Mouse (Mus musculus) erythroblast, embryonic 14.5 days (primary cell): ENCODE data around the gene Kcne1. TPM values are rescaled to one million over a fixed set of nuclear protein-coding genes. Genes with fewer than 3 reads are reported as not detected.

Source experiments
- H3K27me3 ChIP-seq: 2 replicates; pipeline ENCODE4 v1.6.1; 2012; ENCODE audit warnings: inconsistent platforms; ENCODE audit not compliant: control insufficient read depth
- H3K36me3 ChIP-seq: 2 replicates; pipeline ENCODE4 v1.6.1; 2012; ENCODE audit warnings: mild to moderate bottlenecking, inconsistent platforms; ENCODE audit not compliant: control insufficient read depth
- H3K4me1 ChIP-seq: 2 replicates; pipeline ENCODE4 v1.6.1; 2012; ENCODE audit warnings: inconsistent platforms; ENCODE audit not compliant: control insufficient read depth
- H3K4me3 ChIP-seq: replicated peaks from 2 replicates; pipeline ENCODE3; 2012; ENCODE audit warnings: moderate library complexity, mild to moderate bottlenecking, inconsistent platforms
- H3K9me3 ChIP-seq: 2 replicates; pipeline ENCODE4 v1.6.1; 2012; ENCODE audit warnings: low read length, inconsistent platforms, mixed read lengths; ENCODE audit not compliant: control insufficient read depth
- GATA1 ChIP-seq: IDR thresholded peaks from 2 replicates; pipeline ENCODE4 v1.6.1; 2012; ENCODE audit warnings: low read length, inconsistent platforms, mixed read lengths
- TAL1 ChIP-seq: IDR thresholded peaks from 3 replicates; pipeline ENCODE4 v1.6.1; 2012; ENCODE audit warnings: low read length, inconsistent platforms, mixed read lengths
- polyA plus RNA-seq: library from polyadenylated mRNA; stranded (reverse); fragments of >175 nt; gene quantifications from 2 replicates; pipeline ENCODE4 v1.2.3, GENCODE M21; 2012

Gene Kcne1
- polyA plus RNA-seq, 1 experiment = not detected

DNA sequence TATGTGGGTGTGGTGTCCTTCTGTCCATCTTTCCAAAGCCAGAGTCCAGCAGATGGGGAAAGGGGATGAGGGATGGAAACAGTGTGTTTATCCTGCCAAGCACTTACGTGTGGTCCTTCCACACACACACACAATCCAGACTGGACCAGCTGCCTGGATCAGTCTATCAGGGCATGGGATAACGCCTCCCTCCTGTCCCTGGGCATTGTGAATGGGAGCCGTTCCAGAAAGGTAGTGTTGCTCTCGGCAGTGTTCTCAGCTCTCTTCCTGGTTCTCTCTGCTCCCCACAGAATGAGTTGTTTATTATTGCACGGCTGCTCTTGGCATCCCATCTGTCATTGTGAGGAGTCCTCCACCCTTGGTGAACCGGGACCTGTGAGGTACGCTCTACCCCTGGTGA, 1.4 kb upstream of the Kcne1 start:
- no peaks in the 10 kb centered on the region for H3K9me3 ChIP-seq
- H3K4me3 ChIP-seq = no peak overlapping the region
- H3K36me3 ChIP-seq = no peaks in the 10 kb centered on the region
- H3K4me1 ChIP-seq = peaks cover 3% of the 10 kb centered on the region
- no peak for TF ChIP-seq GATA1
- TF ChIP-seq TAL1 = no peak
- peaks cover 15% of the 10 kb centered on the region for H3K27me3 ChIP-seq

- Histone ChIP-seq H3K27me3 (peaks cover 14% of the 10 kb centered on the region), H3K4me1 (peaks cover 6% of the 10 kb centered on the region), H3K4me3 (no peak overlapping the region), H3K36me3 (no peaks in the 10 kb centered on the region), H3K9me3 (no peaks in the 10 kb centered on the region)
- no peak for TF ChIP-seq GATA1
Observed at GRCm38 (mm10) chr16:92358734-92359133, 534 bp downstream of the Kcne1 start.

DNA sequence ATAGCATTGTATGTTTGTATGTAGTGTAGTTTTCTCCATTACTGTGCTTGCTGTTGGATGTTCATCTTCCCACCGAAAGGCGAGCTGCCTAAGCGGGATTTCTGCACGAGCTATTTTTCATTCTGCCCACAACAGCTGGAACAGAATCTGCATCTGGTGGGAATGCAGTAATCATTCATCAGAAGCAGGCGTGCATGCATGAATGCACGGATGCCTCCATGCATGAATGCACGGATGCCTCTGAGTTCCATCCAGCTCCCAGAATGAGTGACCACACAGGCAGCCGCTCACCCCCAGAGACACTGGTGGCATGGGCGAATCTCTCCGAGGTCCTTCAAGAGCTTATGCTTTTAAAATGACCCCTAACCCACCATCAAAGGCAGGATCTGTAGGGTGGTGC, 1.7 kb downstream of the Kcne1 start:
- no peak overlapping the region for H3K4me3 ChIP-seq
- H3K27me3 ChIP-seq = peaks cover 14% of the 10 kb centered on the region
- H3K9me3 ChIP-seq = no peaks in the 10 kb centered on the region
- H3K4me1 ChIP-seq = peaks cover 6% of the 10 kb centered on the region
- no peaks in the 10 kb centered on the region for H3K36me3 ChIP-seq
- TF ChIP-seq TAL1 = no peak
- TF ChIP-seq GATA1 = no peak

DNA sequence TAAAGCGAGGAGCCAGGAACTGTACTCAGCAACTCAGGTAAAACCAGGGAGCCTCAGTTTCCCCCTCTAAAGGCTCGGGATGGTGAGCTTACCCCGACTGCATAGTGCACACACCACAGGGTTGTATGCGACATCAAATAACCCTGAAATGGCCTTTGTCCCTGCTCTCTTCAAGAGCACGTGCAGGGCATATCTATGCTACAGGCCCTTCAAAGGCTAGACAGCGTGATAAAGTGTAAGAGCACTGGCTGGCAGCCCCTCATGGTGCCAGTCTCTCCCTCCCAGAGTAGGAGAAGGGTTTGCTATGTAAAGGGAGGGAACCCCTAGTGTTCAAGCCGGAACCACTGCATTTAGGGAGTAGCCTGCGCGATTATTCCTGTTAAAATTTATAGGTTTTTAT, 2.2 kb downstream of the Kcne1 start:
- TF ChIP-seq TAL1 (no peak), GATA1 (no peak)
- no peaks in the 10 kb centered on the region for H3K36me3 ChIP-seq
- H3K4me1 ChIP-seq = peaks cover 6% of the 10 kb centered on the region
- H3K27me3 ChIP-seq = peaks cover 14% of the 10 kb centered on the region
- no peaks in the 10 kb centered on the region for H3K9me3 ChIP-seq
- no peak overlapping the region for H3K4me3 ChIP-seq

GRCm38 (mm10) chr16:92355982-92356381, 3.3 kb downstream of the Kcne1 start:
- Histone ChIP-seq H3K4me3 (no peak overlapping the region), H3K9me3 (no peaks in the 10 kb centered on the region), H3K36me3 (no peaks in the 10 kb centered on the region), H3K27me3 (peaks cover 14% of the 10 kb centered on the region), H3K4me1 (peaks cover 6% of the 10 kb centered on the region)
- TF ChIP-seq GATA1 = no peak
- TF ChIP-seq TAL1 = no peak

DNA sequence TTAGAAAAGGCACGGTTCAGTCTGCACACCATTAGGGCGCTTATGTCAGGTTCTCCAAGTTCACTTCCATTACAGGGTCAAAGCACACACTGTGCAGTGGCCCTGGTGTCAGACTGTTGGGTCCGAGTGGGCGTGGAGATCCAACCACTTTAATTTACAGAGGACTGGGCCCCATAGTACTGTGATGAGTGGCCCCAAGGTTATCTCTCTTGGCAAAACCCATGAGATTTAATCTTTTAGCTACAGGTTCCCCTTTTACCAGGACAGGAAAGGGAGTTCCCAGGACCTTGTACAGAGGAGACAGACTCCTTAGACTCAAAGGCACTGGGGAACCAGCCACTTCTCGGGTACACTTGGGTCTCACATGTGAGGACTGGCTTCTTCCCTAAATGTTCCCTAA, 3.9 kb downstream of the Kcne1 start:
- Histone ChIP-seq H3K4me3 (no peak overlapping the region), H3K9me3 (no peaks in the 10 kb centered on the region), H3K27me3 (peaks cover 8% of the 10 kb centered on the region), H3K4me1 (peaks cover 6% of the 10 kb centered on the region), H3K36me3 (no peaks in the 10 kb centered on the region)
- TF ChIP-seq TAL1 = no peak
- TF ChIP-seq GATA1 = no peak

DNA sequence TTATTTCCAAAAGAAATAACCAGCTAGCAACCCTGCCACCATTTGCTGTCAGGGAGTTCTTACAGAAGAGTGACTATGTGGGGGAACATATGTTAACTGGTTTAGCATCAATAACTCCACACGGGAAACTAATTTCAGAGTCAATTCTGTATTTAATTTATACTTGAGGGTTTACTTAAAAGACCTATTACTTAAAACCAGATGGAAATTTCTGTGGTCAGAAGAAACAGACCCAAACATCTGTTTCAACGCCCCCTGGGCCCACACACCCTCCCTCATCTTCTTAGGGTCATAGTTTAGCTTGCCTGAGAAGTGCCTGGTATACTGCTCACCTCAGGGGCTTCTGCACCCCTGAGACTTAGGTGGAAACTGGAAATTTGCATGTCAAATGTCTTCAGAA, 5.4 kb downstream of the Kcne1 start:
- H3K4me3 ChIP-seq = no peak overlapping the region

DNA sequence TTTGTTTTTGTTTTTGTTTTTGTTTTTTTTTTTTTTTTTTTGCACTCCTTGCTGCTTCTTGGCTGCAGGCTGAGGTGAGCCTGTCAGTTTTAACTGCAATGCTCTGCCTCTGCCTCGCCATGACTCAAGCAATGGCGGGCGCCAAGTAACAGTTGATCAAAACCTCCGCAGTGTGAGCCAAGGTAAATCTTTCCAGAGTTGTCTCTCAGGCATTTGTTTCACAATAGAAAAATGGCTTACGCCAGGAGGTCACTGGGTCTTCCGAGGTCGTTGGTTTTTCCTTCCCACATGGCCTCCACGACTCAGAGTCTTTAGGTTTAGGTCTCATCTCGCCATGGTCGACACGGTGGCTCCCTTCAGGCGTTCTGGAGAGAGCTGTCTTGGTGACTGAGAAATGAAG, 6.0 kb downstream of the Kcne1 start:
- TF ChIP-seq GATA1 (no peak), TAL1 (no peak)
- Histone ChIP-seq H3K27me3 (no peaks in the 10 kb centered on the region), H3K9me3 (no peaks in the 10 kb centered on the region), H3K4me1 (peaks cover 6% of the 10 kb centered on the region), H3K36me3 (no peaks in the 10 kb centered on the region), H3K4me3 (no peak overlapping the region)

More for the DNA sequence above, 5.4 kb downstream of the Kcne1 start:
- Histone ChIP-seq H3K4me1 (peaks cover 6% of the 10 kb centered on the region), H3K36me3 (no peaks in the 10 kb centered on the region), H3K9me3 (no peaks in the 10 kb centered on the region), H3K27me3 (peaks cover 4% of the 10 kb centered on the region)
- no peak for TF ChIP-seq TAL1
- TF ChIP-seq GATA1 = no peak

DNA sequence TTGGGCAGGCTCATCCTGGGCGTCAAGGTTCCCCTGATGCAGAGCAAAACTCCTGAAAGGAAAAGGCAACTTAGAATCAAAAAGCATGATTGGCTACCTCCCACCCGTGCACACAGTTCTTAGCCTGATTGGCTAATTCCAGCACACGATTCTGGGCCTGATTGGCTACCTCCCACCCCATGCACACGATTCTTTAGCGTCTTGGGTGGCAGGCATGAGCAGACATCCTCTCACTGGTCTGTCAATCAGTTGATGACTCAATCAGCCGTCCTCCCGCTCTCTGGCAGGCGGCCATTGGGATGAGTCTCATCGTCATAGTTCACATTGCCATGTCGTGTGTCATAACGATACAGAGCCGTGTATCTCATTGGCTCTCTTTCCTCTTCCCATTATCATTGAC, 10.3 kb downstream of the Kcne1 start:
- Histone ChIP-seq H3K9me3 (no peaks in the 10 kb centered on the region), H3K4me3 (no peak overlapping the region)
- no peak for TF ChIP-seq TAL1
- no peak for TF ChIP-seq GATA1

DNA sequence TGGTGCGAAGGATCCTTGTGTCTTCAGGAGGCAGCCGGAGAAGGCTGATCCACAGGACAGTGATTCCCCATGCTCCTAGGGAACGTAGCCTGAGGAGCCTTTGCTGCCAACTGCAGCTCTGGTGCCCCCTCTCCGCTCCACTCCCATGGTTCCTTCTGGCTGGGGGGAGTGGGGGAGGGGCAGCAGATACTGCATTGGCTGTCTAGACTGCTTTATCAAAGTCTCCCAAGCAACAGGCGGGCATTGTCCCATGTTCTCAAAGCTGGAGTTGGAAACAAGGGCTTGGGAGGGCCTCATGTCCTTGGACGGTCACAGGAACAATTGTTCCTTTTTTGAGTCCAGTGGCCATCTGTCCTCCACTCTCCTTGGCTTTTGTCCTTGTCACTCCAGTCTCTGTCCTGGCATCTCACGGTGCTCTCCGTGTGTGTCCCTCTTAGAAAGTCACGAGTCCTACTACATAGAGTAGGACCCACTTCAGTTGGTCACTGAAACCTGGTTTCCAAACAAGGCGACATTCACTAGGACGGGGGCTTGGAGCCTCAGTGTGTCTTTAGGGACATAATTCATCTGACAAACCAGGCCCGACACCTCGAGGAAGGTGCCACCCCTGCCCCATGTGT, 12.9 kb downstream of the Kcne1 start:
- Histone ChIP-seq H3K4me1 (peaks cover 25% of the 10 kb centered on the region), H3K36me3 (no peaks in the 10 kb centered on the region), H3K4me3 (no peak overlapping the region), H3K27me3 (no peaks in the 10 kb centered on the region), H3K9me3 (no peaks in the 10 kb centered on the region)
- TF ChIP-seq GATA1 (no peak), TAL1 (no peak)

More for the DNA sequence above, 10.3 kb downstream of the Kcne1 start:
- H3K36me3 ChIP-seq = no peaks in the 10 kb centered on the region
- H3K27me3 ChIP-seq = no peaks in the 10 kb centered on the region
- H3K4me1 ChIP-seq = peaks cover 19% of the 10 kb centered on the region
